ENCODE assay signal across 8 mouse cellular contexts in genomic region chr15:27325847-27326548, GRCm38 (mm10).
DNase-seq lines count a peak whose midpoint lies in the region; ATAC-seq lines count a peak whose summit lies in the region.

No protein-coding gene starts in this region.

- no peaks in the 10 kb centered on the region for H3K9me3 ChIP-seq in hindbrain, embryonic 14.5 days (ENCODE audit: control insufficient read depth, low read length)

- H3K27ac ChIP-seq in hindbrain, embryonic 14.5 days: no peak overlapping the region

- no peaks in the 10 kb centered on the region for H3K27me3 ChIP-seq in hindbrain, embryonic 14.5 days (ENCODE audit: control insufficient read depth, insufficient read depth, low read length)

- ATAC-seq in hindbrain, embryonic 14.5 days (ENCODE audit: low FRiP score): peak; percentile 89

- H3K4me2 ChIP-seq in hindbrain, embryonic 14.5 days (replicated peaks): peak overlapping the region; percentile 20; the same call in 1 of the 2 replicates

- WGBS in hindbrain, embryonic 14.5 days: 22% methylated on average over 15 of the region's 15 CpGs

- H3K4me1 ChIP-seq in hindbrain, embryonic 14.5 days (replicated peaks; ENCODE audit: control insufficient read depth, insufficient read depth, low read length): no peaks in the 10 kb centered on the region; the same call in 1 of the 2 replicates

- H3K4me3 ChIP-seq in hindbrain, embryonic 14.5 days (replicated peaks; ENCODE audit: low read length): no peak overlapping the region

- H3K36me3 ChIP-seq in hindbrain, embryonic 14.5 days (replicated peaks; ENCODE audit: control insufficient read depth, insufficient read depth): no peaks in the 10 kb centered on the region

- peak overlapping the region; percentile 31; the same call in 1 of the 2 replicates for H3K9ac ChIP-seq in hindbrain, embryonic 14.5 days

- DNase-seq in R1 (ENCODE audit: low read depth, low spot score): peak; percentile 68
- DNase-seq in cerebellum, postnatal 10 days: peak; percentile 81 to 87
- peak; percentile 54 to 73 for DNase-seq in frontal cortex, postnatal 10 days (ENCODE audit: low spot score in 2 of 2)
- peak; percentile 87 for DNase-seq in hindbrain, embryonic 14.5 days (ENCODE audit: low spot score)
- DNase-seq in layer of hippocampus, postnatal 25 days (ENCODE audit: extremely low spot score in 1 of 2, low spot score in 1 of 2): peak; percentile 44 to 63
- peak; percentile 84 for DNase-seq in lung, postnatal 36 days
- peak; percentile 56 for DNase-seq in retina, postnatal 7 days (ENCODE audit: low read depth, low spot score)
- DNase-seq in yolk sac, embryonic 10.5 days (ENCODE audit: low spot score): peak; percentile 43
